Mouse (Mus musculus) liver, adult (tissue): ENCODE results near the gene Dirc2.

ENCODE experiments used
- GATA4 ChIP-seq: IDR thresholded peaks from 2 replicates; pipeline ENCODE4 v1.6.1; 2014; ENCODE audit warnings: mild to moderate bottlenecking, low read length; ENCODE audit not compliant: insufficient replicate concordance

The Dirc2 gene

GRCm38 (mm10) chr16:35685027-35685426, 84.1 kb downstream of the Dirc2 start:
- no peak for TF ChIP-seq GATA4

GRCm38 (mm10) chr16:35681327-35682108, 87.6 kb downstream of the Dirc2 start:
- TF ChIP-seq GATA4 = no peak

GRCm38 (mm10) chr16:35678476-35678875, 90.7 kb downstream of the Dirc2 start:
- TF ChIP-seq GATA4 = no peak

- TF ChIP-seq GATA4 = no peak
Measured at GRCm38 (mm10) chr16:35677511-35678113, 91.5 kb downstream of the Dirc2 start.

- TF ChIP-seq GATA4 = no peak
Measured at GRCm38 (mm10) chr16:35664847-35665246, 104.3 kb downstream of the Dirc2 start.

GRCm38 (mm10) chr16:35663831-35664414, 105.2 kb downstream of the Dirc2 start:
- no peak for TF ChIP-seq GATA4

GRCm38 (mm10) chr16:35660222-35660621, 108.9 kb downstream of the Dirc2 start:
- TF ChIP-seq GATA4 = no peak

GRCm38 (mm10) chr16:35653951-35654350, 115.2 kb downstream of the Dirc2 start:
- no peak for TF ChIP-seq GATA4

- no peak for TF ChIP-seq GATA4
Measured at GRCm38 (mm10) chr16:35652706-35653105, 116.5 kb downstream of the Dirc2 start.

GRCm38 (mm10) chr16:35652206-35652605, 117.0 kb downstream of the Dirc2 start:
- TF ChIP-seq GATA4 = no peak

GRCm38 (mm10) chr16:35648862-35649261, 120.3 kb downstream of the Dirc2 start:
- no peak for TF ChIP-seq GATA4
